8 mouse cellular contexts compared by ENCODE assay signal in genomic region chr14:55114759-55115701, GRCm38 (mm10). TPM values are rescaled to one million over a fixed set of nuclear protein-coding genes. Genes with fewer than 3 reads are reported as not detected.
DNase-seq lines count a peak whose midpoint lies in the region; ATAC-seq and TF ChIP-seq lines count a peak whose summit lies in the region.

No protein-coding gene starts in this region.

- peaks cover 3% of the 10 kb centered on the region; the same call in 1 of the 2 replicates for H3K36me3 ChIP-seq in forebrain, embryonic 16.5 days (ENCODE audit: control insufficient read depth, insufficient read depth)
- no peaks in the 10 kb centered on the region for H3K36me3 ChIP-seq in limb, embryonic 13.5 days
- H3K36me3 ChIP-seq in midbrain, embryonic 14.5 days (ENCODE audit: control insufficient read depth, insufficient read depth, low read length), result peaks cover 17% of the 10 kb centered on the region

- no peaks in the 10 kb centered on the region for H3K9me3 ChIP-seq in forebrain, embryonic 16.5 days (ENCODE audit: control insufficient read depth, low read length)
- no peaks in the 10 kb centered on the region for H3K9me3 ChIP-seq in limb, embryonic 13.5 days
- no peaks in the 10 kb centered on the region for H3K9me3 ChIP-seq in midbrain, embryonic 14.5 days (ENCODE audit: control insufficient read depth, low read length)

- peak overlapping the region; percentile 82 for H3K4me2 ChIP-seq in forebrain, embryonic 16.5 days (ENCODE audit: low read length)
- peak overlapping the region; percentile 100 for H3K4me2 ChIP-seq in limb, embryonic 13.5 days (replicated peaks)
- H3K4me2 ChIP-seq in midbrain, embryonic 14.5 days (ENCODE audit: low read length), result peak overlapping the region; percentile 89

- peak overlapping the region; percentile 99 for H3K4me3 ChIP-seq in cerebellum, adult 2 months (replicated peaks; ENCODE audit: insufficient read depth, low read depth, low read length)
- H3K4me3 ChIP-seq in forebrain, embryonic 16.5 days (replicated peaks; ENCODE audit: low read length), result peak overlapping the region; percentile 91
- peak overlapping the region; percentile 68 for H3K4me3 ChIP-seq in limb, embryonic 13.5 days
- H3K4me3 ChIP-seq in midbrain, embryonic 14.5 days (replicated peaks; ENCODE audit: low read depth, low read length), result peak overlapping the region; percentile 75

- H3K9ac ChIP-seq in forebrain, embryonic 16.5 days (replicated peaks; ENCODE audit: low read depth, low read length), result peak overlapping the region; percentile 86
- H3K9ac ChIP-seq in limb, embryonic 13.5 days, result peak overlapping the region; percentile 73
- peak overlapping the region; percentile 81 for H3K9ac ChIP-seq in midbrain, embryonic 14.5 days (replicated peaks; ENCODE audit: low read length)

- under 1% methylated on average over 76 of the region's 78 CpGs for WGBS in cerebellum, adult 2 months
- under 1% methylated on average over 67 of the region's 78 CpGs for WGBS in forebrain, embryonic 16.5 days
- WGBS in limb, embryonic 13.5 days, result under 1% methylated on average over 65 of the region's 78 CpGs
- under 1% methylated on average over 75 of the region's 78 CpGs for WGBS in midbrain, embryonic 14.5 days

- H3K27ac ChIP-seq in cerebellum, adult 2 months (ENCODE audit: insufficient read depth, low read length), result peak overlapping the region; percentile 98
- H3K27ac ChIP-seq in forebrain, embryonic 16.5 days (ENCODE audit: low read length), result peak overlapping the region; percentile 96
- H3K27ac ChIP-seq in limb, embryonic 13.5 days, result no peak overlapping the region
- H3K27ac ChIP-seq in midbrain, embryonic 14.5 days (replicated peaks; ENCODE audit: low read depth, low read length), result peak overlapping the region; percentile 94

- peak; percentile 39; the same call in 1 of the 2 replicates for TF ChIP-seq CTCF in cerebellum, adult 2 months (IDR thresholded peaks at IDR 0.05; ENCODE audit: borderline replicate concordance, insufficient read depth, low read depth, low read length)

- peaks cover 40% of the 10 kb centered on the region for H3K4me1 ChIP-seq in cerebellum, adult 2 months (ENCODE audit: control insufficient read depth, insufficient read depth, low read length)
- H3K4me1 ChIP-seq in forebrain, embryonic 16.5 days (replicated peaks; ENCODE audit: control insufficient read depth, insufficient read depth, low read length), result peaks cover 49% of the 10 kb centered on the region
- H3K4me1 ChIP-seq in limb, embryonic 13.5 days, result peaks cover 32% of the 10 kb centered on the region
- peaks cover 37% of the 10 kb centered on the region for H3K4me1 ChIP-seq in midbrain, embryonic 14.5 days (ENCODE audit: control insufficient read depth, insufficient read depth, low read length)

- ATAC-seq in forebrain, embryonic 16.5 days, result peak; percentile 41
- peak; percentile 55; the same call in 1 of the 2 replicates for ATAC-seq in limb, embryonic 13.5 days (ENCODE audit: low FRiP score, low read depth)
- peak; percentile 57 for ATAC-seq in midbrain, embryonic 14.5 days (ENCODE audit: low FRiP score, low TSS enrichment)

- DNase-seq in right cerebral cortex, adult 18-20 months, result peak; percentile 76
- DNase-seq in right cerebral cortex, postnatal 36 days (ENCODE audit: low spot score in 2 of 2), result no peak
- peak; percentile 84 to 85 for DNase-seq in cerebellum, adult 2 months
- DNase-seq in induced T-regulatory cell, adult 2 months (ENCODE audit: low read depth), result peak; percentile 45
- peak; percentile 80 for DNase-seq in midbrain, embryonic 14.5 days
- DNase-seq in yolk sac, embryonic 10.5 days (ENCODE audit: low spot score), result no peak

- H3K27me3 ChIP-seq in cerebellum, adult 2 months (ENCODE audit: control insufficient read depth, insufficient read depth, low read length), result no peaks in the 10 kb centered on the region
- 0 out of 2 replicates have a peak, but pooled peaks cover 2% of the 10 kb centered on the region for H3K27me3 ChIP-seq in forebrain, embryonic 16.5 days (replicated peaks; ENCODE audit: control insufficient read depth, insufficient read depth, low read length)
- peaks cover 82% of the 10 kb centered on the region for H3K27me3 ChIP-seq in limb, embryonic 13.5 days
- peaks cover 11% of the 10 kb centered on the region; the same call in 1 of the 2 replicates for H3K27me3 ChIP-seq in midbrain, embryonic 14.5 days (ENCODE audit: control insufficient read depth, insufficient read depth, low read length)

- 0 out of 2 replicates have a peak, but pooled peaks have one; percentile 9 for TF ChIP-seq POLR2A in cerebellum, adult 2 months (IDR thresholded peaks at IDR 0.05; ENCODE audit: borderline replicate concordance, insufficient read depth, low read length)

RNA-seq across cellular contexts. Expression of gene Jph4, which starts 1.7 kb away (rescaled TPM):
- polyA plus RNA-seq in cerebellum, adult 2 months (2012; rRNA removed), result 204 and 227 TPM in 2 replicates
- 33.6 and 45.1 TPM in 2 replicates for polyA plus RNA-seq in forebrain, embryonic 16.5 days (2015; fragmentation: Nextera tagmentation; extraction: Ambion mirVana)
- 1.9 and 2.2 TPM in 2 replicates for polyA plus RNA-seq in limb, embryonic 13.5 days (2015; fragmentation: Nextera tagmentation; extraction: Ambion mirVana)
- polyA plus RNA-seq in midbrain, embryonic 14.5 days (2014; fragmentation: Nextera tagmentation; extraction: Ambion mirVana), result 31.1 and 38.9 TPM in 2 replicates

RNA-seq across cellular contexts. Expression of gene Ap1g2, which starts 8.6 kb away (rescaled TPM):
- polyA plus RNA-seq in cerebellum, adult 2 months (2012; rRNA removed), result 18.6 and 19.1 TPM in 2 replicates
- polyA plus RNA-seq in forebrain, embryonic 16.5 days (2015; fragmentation: Nextera tagmentation; extraction: Ambion mirVana), result 13.3 and 16.5 TPM in 2 replicates
- polyA plus RNA-seq in limb, embryonic 13.5 days (2015; fragmentation: Nextera tagmentation; extraction: Ambion mirVana), result 13.1 and 13.7 TPM in 2 replicates
- 6.8 and 7.6 TPM in 2 replicates for polyA plus RNA-seq in midbrain, embryonic 14.5 days (2014; fragmentation: Nextera tagmentation; extraction: Ambion mirVana)

RNA-seq across cellular contexts. Expression of gene Thtpa, which starts 20.4 kb away (rescaled TPM):
- polyA plus RNA-seq in cerebellum, adult 2 months (2012; rRNA removed), result 12.8 and 13.8 TPM in 2 replicates
- polyA plus RNA-seq in forebrain, embryonic 16.5 days (2015; fragmentation: Nextera tagmentation; extraction: Ambion mirVana), result 55.2 and 56.6 TPM in 2 replicates
- 22.9 and 24.5 TPM in 2 replicates for polyA plus RNA-seq in limb, embryonic 13.5 days (2015; fragmentation: Nextera tagmentation; extraction: Ambion mirVana)
- polyA plus RNA-seq in midbrain, embryonic 14.5 days (2014; fragmentation: Nextera tagmentation; extraction: Ambion mirVana), result 27.9 and 33.7 TPM in 2 replicates

RNA-seq across cellular contexts. Expression of gene Zfhx2, which starts 22.9 kb away (rescaled TPM):
- 10.7 and 11.0 TPM in 2 replicates for polyA plus RNA-seq in cerebellum, adult 2 months (2012; rRNA removed)
- 21.5 and 32.9 TPM in 2 replicates for polyA plus RNA-seq in forebrain, embryonic 16.5 days (2015; fragmentation: Nextera tagmentation; extraction: Ambion mirVana)
- 5.6 and 6.2 TPM in 2 replicates for polyA plus RNA-seq in limb, embryonic 13.5 days (2015; fragmentation: Nextera tagmentation; extraction: Ambion mirVana)
- 24.9 and 28.4 TPM in 2 replicates for polyA plus RNA-seq in midbrain, embryonic 14.5 days (2014; fragmentation: Nextera tagmentation; extraction: Ambion mirVana)

Comparison
In these comparisons a context has a peak if more than half of its experiments do, and no peak if none do; other contexts are left out.
1. DNase-seq: peak in right cerebral cortex, adult 18-20 months (single experiment), cerebellum, adult 2 months (2 of 2), induced T-regulatory cell, adult 2 months (single experiment) and midbrain, embryonic 14.5 days (single experiment); none in right cerebral cortex, postnatal 36 days (0 of 2) and yolk sac, embryonic 10.5 days (single experiment).
2. RNA of gene Jph4, which starts 1.7 kb away (polyA plus RNA-seq): 204 to 227 TPM in cerebellum, adult 2 months, 33.6 to 45.1 TPM in forebrain, embryonic 16.5 days and 31.1 to 38.9 TPM in midbrain, embryonic 14.5 days; 1.9 to 2.2 TPM in limb, embryonic 13.5 days; every median in the first group is over 10 times any median in the second.
3. Peak in every context shown above with its lines, with median percentiles within 50 percentile points of each other: H3K4me3 ChIP-seq, ATAC-seq, H3K4me2 ChIP-seq and H3K9ac ChIP-seq.